Mouse (Mus musculus) heart, postnatal 0 days (tissue): ENCODE measurements around the gene Bcat2.

Experiments used
- CTCF ChIP-seq: IDR thresholded peaks from 2 replicates; pipeline ENCODE4 v1.5.1; 2016; ENCODE audit warnings: antibody characterized with exemption, control low read depth, low read depth
- EP300 ChIP-seq: IDR thresholded peaks from 2 replicates; pipeline ENCODE4 v1.6.1; 2016; ENCODE audit warnings: antibody characterized with exemption, low read depth

DNA sequence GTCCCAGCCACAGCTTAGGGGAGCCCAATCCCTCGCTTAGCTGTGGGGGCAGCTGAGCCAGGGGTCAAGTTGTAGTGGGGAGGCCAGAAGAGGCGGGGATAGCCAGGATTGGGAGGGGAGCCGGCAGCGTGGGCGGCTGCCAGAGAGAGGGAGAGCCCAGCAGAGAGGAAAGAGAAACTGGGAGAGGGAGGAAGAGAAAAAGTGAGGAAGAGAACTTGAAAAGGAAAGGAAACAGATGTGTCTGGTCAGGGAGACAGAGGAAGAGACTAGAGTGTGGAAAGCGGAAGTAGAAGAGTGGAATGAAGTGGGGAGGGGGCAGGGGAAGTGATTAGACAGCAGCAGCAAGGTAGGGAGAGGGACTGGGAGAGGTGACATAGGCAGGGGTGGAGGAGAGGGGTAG, 40.5 kb upstream of the Bcat2 start:
- TF ChIP-seq CTCF (no peak), EP300 (no peak)
